Mouse (Mus musculus) MEL (cell line): Measurements from ENCODE around the gene Elavl4. TPM values are rescaled to one million over a fixed set of nuclear protein-coding genes. Genes with fewer than 3 reads are reported as not detected.

Experiments
- DNase-seq: peaks from one replicate; pipeline ENCODE4 v3.0.0; 2011; ENCODE audit warnings: low read depth, low spot score
- H3K27ac ChIP-seq: 2 replicates; pipeline ENCODE4 v1.5.1; 2012; ENCODE audit warnings: low read depth, mild to moderate bottlenecking, control low read depth, low read length, moderate library complexity; ENCODE audit not compliant: control insufficient read depth
- H3K27me3 ChIP-seq, 2 experiments: fragments of 150-350 bp in 1 of 2; sonication (generic) in 1 of 2; 2 replicates each; pipeline ENCODE4 v1.6.1; 2012; ENCODE audit warnings: low read length in 2 of 2, mild to moderate bottlenecking in 2 of 2, improper control_type of control experiment in 1 of 2, moderate library complexity in 1 of 2; ENCODE audit not compliant: insufficient read depth in 2 of 2, control insufficient read depth in 1 of 2
- H3K36me3 ChIP-seq, 2 experiments: 2 replicates each; pipeline ENCODE4 v1.6.1; 2012 to 2014; ENCODE audit warnings: low read length in 2 of 2, improper control_type of control experiment in 1 of 2, inconsistent platforms in 1 of 2, mild to moderate bottlenecking in 1 of 2; ENCODE audit not compliant: insufficient read depth in 2 of 2, control insufficient read depth in 1 of 2
- H3K4me1 ChIP-seq, 2 experiments: fragments of 150-350 bp in 1 of 2; sonication (generic) in 1 of 2; 2 replicates each; pipeline ENCODE4 v1.6.1; 2012; ENCODE audit warnings: low read length in 2 of 2, improper control_type of control experiment in 1 of 2, mild to moderate bottlenecking in 1 of 2; ENCODE audit not compliant: insufficient read depth in 2 of 2, control insufficient read depth in 1 of 2
- H3K4me3 ChIP-seq, 2 experiments: fragments of 150-350 bp in 1 of 2; sonication (generic) in 1 of 2; 2 replicates each; pipeline ENCODE4 v1.5.1; 2012; ENCODE audit warnings: low read depth in 2 of 2, low read length in 2 of 2, mild to moderate bottlenecking in 2 of 2, moderate library complexity in 2 of 2, control low read depth in 1 of 2, improper control_type of control experiment in 1 of 2; ENCODE audit not compliant: control insufficient read depth in 1 of 2, insufficient read depth in 1 of 2
- H3K79me2 ChIP-seq: 2 replicates; pipeline ENCODE4 v1.6.1; 2012; ENCODE audit warnings: mild to moderate bottlenecking, low read length, moderate library complexity; ENCODE audit not compliant: control insufficient read depth, poor library complexity, insufficient read depth
- H3K9ac ChIP-seq: 2 replicates; pipeline ENCODE4 v1.6.1; 2012; ENCODE audit warnings: low read depth, mild to moderate bottlenecking, control low read depth, low read length, moderate library complexity; ENCODE audit not compliant: control insufficient read depth, poor library complexity, severe bottlenecking
- H3K9me3 ChIP-seq: fragments of 150-350 bp; sonication (generic); replicated peaks from 2 replicates; pipeline ENCODE4 v1.6.1; 2012; ENCODE audit warnings: mild to moderate bottlenecking, low read length, improper control_type of control experiment, moderate library complexity; ENCODE audit not compliant: insufficient read depth
- BHLHE40 ChIP-seq: IDR thresholded peaks from 2 replicates; pipeline ENCODE4 v1.6.1; 2012; ENCODE audit warnings: low read depth, mild to moderate bottlenecking, inconsistent platforms, low read length, improper control_type of control experiment, borderline replicate concordance
- CHD1 ChIP-seq: IDR thresholded peaks from 2 replicates; pipeline ENCODE4 v1.6.1; 2012; ENCODE audit warnings: low read depth, mild to moderate bottlenecking, inconsistent platforms, low read length, improper control_type of control experiment
- CHD2 ChIP-seq: IDR thresholded peaks from 2 replicates; pipeline ENCODE4 v1.6.1; 2011; ENCODE audit warnings: low read length, improper control_type of control experiment
- E2F4 ChIP-seq: IDR thresholded peaks from 2 replicates; pipeline ENCODE4 v1.6.1; 2011; ENCODE audit warnings: low read depth, low read length, improper control_type of control experiment, borderline replicate concordance
- ELF1 ChIP-seq: IDR thresholded peaks from 2 replicates; pipeline ENCODE4 v1.6.1; 2014; ENCODE audit warnings: low read depth, mild to moderate bottlenecking, inconsistent platforms, low read length, improper control_type of control experiment, moderate library complexity
- GATA1 ChIP-seq: IDR thresholded peaks from 2 replicates; pipeline ENCODE4 v1.6.1; 2011; ENCODE audit warnings: low read depth, low read length, improper control_type of control experiment
- HCFC1 ChIP-seq: IDR thresholded peaks from 2 replicates; pipeline ENCODE4 v1.6.1; 2012; ENCODE audit warnings: low read depth, mild to moderate bottlenecking, inconsistent platforms, low read length, improper control_type of control experiment, moderate library complexity
- KAT2A ChIP-seq: conservative IDR thresholded peaks from 2 replicates; pipeline ENCODE4 v1.6.1; 2012; ENCODE audit warnings: low read depth, low read length, improper control_type of control experiment, inconsistent platforms
- MAFK ChIP-seq: IDR thresholded peaks from 2 replicates; pipeline ENCODE4 v1.6.1; 2011; ENCODE audit warnings: low read depth, mild to moderate bottlenecking, low read length, improper control_type of control experiment, borderline replicate concordance
- MAX ChIP-seq: IDR thresholded peaks from 2 replicates; pipeline ENCODE4 v1.6.1; 2011; ENCODE audit warnings: low read length, improper control_type of control experiment
- MXI1 ChIP-seq: IDR thresholded peaks from 2 replicates; pipeline ENCODE4 v1.6.1; 2011; ENCODE audit warnings: mild to moderate bottlenecking, low read depth, low read length, improper control_type of control experiment
- MYB ChIP-seq: IDR thresholded peaks from 2 replicates; pipeline ENCODE4 v1.6.1; 2011; ENCODE audit warnings: mild to moderate bottlenecking, low read depth, low read length, improper control_type of control experiment
- MYC ChIP-seq: IDR thresholded peaks from 2 replicates; pipeline ENCODE4 v1.6.1; 2011; ENCODE audit warnings: low read depth, mild to moderate bottlenecking, low read length, improper control_type of control experiment, moderate library complexity
- POLR2A ChIP-seq, 2 experiments: IDR thresholded peaks; 2 replicates each; pipeline ENCODE4 v1.6.1; 2011 to 2012; ENCODE audit warnings: low read length in 2 of 2, mild to moderate bottlenecking in 2 of 2, control low read depth in 1 of 2, improper control_type of control experiment in 1 of 2, low read depth in 1 of 2, moderate library complexity in 1 of 2; ENCODE audit not compliant: control insufficient read depth in 1 of 2, insufficient read depth in 1 of 2, poor library complexity in 1 of 2
- POLR2AphosphoS2 ChIP-seq: IDR thresholded peaks from 2 replicates; pipeline ENCODE4 v1.6.1; 2011; ENCODE audit warnings: low read length, improper control_type of control experiment
- RAD21 ChIP-seq: IDR thresholded peaks from 2 replicates; pipeline ENCODE4 v1.6.1; 2011; ENCODE audit warnings: mild to moderate bottlenecking, low read depth, low read length, improper control_type of control experiment
- RCOR1 ChIP-seq: IDR thresholded peaks from 2 replicates; pipeline ENCODE4 v1.6.1; 2012; ENCODE audit warnings: low read depth, mild to moderate bottlenecking, inconsistent platforms, low read length, improper control_type of control experiment
- SMC3 ChIP-seq: IDR thresholded peaks from 2 replicates; pipeline ENCODE4 v1.6.1; 2011; ENCODE audit warnings: low read depth, low read length, improper control_type of control experiment
- TAL1 ChIP-seq: IDR thresholded peaks from 2 replicates; pipeline ENCODE4 v1.6.1; 2012; ENCODE audit warnings: mild to moderate bottlenecking, inconsistent platforms, low read length, moderate library complexity, mixed read lengths
- TCF12 ChIP-seq: IDR thresholded peaks from 2 replicates; pipeline ENCODE4 v1.6.1; 2014; ENCODE audit warnings: low read depth, mild to moderate bottlenecking, inconsistent platforms, low read length, improper control_type of control experiment, moderate library complexity
- USF1 ChIP-seq: IDR thresholded peaks from 2 replicates; pipeline ENCODE4 v1.6.1; 2014; ENCODE audit warnings: low read depth, mild to moderate bottlenecking, inconsistent platforms, low read length, improper control_type of control experiment, moderate library complexity
- ZC3H11A ChIP-seq: IDR thresholded peaks from 2 replicates; pipeline ENCODE4 v1.6.1; 2012; ENCODE audit warnings: low read depth, mild to moderate bottlenecking, inconsistent platforms, low read length, improper control_type of control experiment
- ZMIZ1 ChIP-seq: IDR thresholded peaks from 2 replicates; pipeline ENCODE4 v1.6.1; 2012; ENCODE audit warnings: low read depth, mild to moderate bottlenecking, inconsistent platforms, low read length, improper control_type of control experiment, moderate library complexity
- ZNF384 ChIP-seq: IDR thresholded peaks from 2 replicates; pipeline ENCODE4 v1.6.1; 2012; ENCODE audit warnings: low read depth, mild to moderate bottlenecking, inconsistent platforms, low read length, improper control_type of control experiment
- polyA plus RNA-seq, 2 experiments: library from polyadenylated mRNA; stranded (reverse) in 1 of 2; unstranded in 1 of 2; fragments of >175 nt in 1 of 2; fragments of >200 nt in 1 of 2; gene quantifications; 2 replicates each; pipeline versions ENCODE4 v1.2.1 to v1.2.4; 2012; ENCODE audit warnings: low replicate concordance in 2 of 2, low read depth in 1 of 2; ENCODE audit not compliant: insufficient read length in 2 of 2, insufficient read depth in 1 of 2, missing spikeins in 1 of 2
- total RNA-seq: library from RNA; depleted of rRNA; stranded (reverse); fragments of 300-350 nt; gene quantifications from 2 replicates; pipeline ENCODE4 v1.2.3, GENCODE M21; 2012

Gene Elavl4
- total and polyA plus RNA-seq, 3 experiments: not detected

DNA sequence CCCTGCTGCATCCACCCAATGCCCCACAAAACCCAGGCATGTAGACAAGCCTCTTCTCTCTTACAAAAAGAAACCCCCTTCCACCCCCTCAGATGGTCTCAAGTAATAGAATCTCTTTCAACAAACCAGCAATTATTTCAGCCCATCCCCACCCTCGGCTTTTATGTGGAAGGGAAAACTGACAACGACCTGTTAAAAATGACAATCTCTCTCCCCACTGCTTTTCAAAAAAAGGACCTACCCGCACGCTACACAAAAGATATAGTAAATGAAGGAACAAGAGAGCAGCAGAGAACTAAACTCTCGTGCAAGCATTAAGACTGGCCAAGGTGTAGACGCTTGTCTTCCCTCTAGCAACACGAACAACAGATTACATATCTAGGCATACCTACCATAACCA is 64.9 kb downstream of the Elavl4 start:
- DNase-seq: no peak
- no peaks in the 10 kb centered on the region for H3K36me3 ChIP-seq
- H3K4me3 ChIP-seq: no peak overlapping the region
- H3K27me3 ChIP-seq: no peaks in the 10 kb centered on the region
- no peaks in the 10 kb centered on the region for H3K79me2 ChIP-seq
- H3K9me3 ChIP-seq: no peaks in the 10 kb centered on the region
- no peak overlapping the region for H3K27ac ChIP-seq
- TF ChIP-seq BHLHE40 (no peak), POLR2AphosphoS2 (no peak), CHD1 (no peak), GATA1 (no peak)
- no peaks in the 10 kb centered on the region for H3K4me1 ChIP-seq
- no peak overlapping the region for H3K9ac ChIP-seq

DNA sequence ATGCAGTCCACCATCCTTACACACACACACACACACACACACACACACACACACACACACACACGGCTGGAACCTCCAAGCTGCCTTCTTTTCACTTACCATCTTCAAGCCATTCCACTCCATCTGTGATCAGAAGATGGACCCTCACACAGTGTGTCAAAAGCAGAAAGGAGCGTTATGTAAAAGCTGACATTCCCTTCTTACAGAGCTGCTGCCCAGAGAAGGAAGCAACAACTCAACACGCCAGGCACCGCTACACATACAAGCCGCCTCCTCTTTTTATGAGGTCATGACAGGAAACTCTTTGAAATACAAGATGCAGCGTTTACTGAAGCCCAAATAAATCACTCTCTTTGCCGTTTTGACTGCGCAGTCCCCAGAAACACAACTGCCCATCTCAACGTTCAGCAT is 65.3 kb downstream of the Elavl4 start:
- Histone ChIP-seq H3K36me3 (no peaks in the 10 kb centered on the region), H3K9ac (no peak overlapping the region), H3K4me1 (no peaks in the 10 kb centered on the region), H3K9me3 (no peaks in the 10 kb centered on the region), H3K27me3 (no peaks in the 10 kb centered on the region), H3K27ac (no peak overlapping the region), H3K79me2 (no peaks in the 10 kb centered on the region), H3K4me3 (no peak overlapping the region)
- no peak for DNase-seq
- TF ChIP-seq USF1 (no peak), RAD21 (no peak), CHD2 (no peak), ELF1 (no peak), KAT2A (no peak), ZC3H11A (no peak), CHD1 (no peak), ZMIZ1 (no peak), POLR2A (IDR thresholded peaks at IDR 0.05; ENCODE audit: control insufficient read depth in 1 of 2, insufficient read depth in 1 of 2, low read depth in 1 of 2, low read length in 2 of 2, poor library complexity in 1 of 2) (no peak)

DNA sequence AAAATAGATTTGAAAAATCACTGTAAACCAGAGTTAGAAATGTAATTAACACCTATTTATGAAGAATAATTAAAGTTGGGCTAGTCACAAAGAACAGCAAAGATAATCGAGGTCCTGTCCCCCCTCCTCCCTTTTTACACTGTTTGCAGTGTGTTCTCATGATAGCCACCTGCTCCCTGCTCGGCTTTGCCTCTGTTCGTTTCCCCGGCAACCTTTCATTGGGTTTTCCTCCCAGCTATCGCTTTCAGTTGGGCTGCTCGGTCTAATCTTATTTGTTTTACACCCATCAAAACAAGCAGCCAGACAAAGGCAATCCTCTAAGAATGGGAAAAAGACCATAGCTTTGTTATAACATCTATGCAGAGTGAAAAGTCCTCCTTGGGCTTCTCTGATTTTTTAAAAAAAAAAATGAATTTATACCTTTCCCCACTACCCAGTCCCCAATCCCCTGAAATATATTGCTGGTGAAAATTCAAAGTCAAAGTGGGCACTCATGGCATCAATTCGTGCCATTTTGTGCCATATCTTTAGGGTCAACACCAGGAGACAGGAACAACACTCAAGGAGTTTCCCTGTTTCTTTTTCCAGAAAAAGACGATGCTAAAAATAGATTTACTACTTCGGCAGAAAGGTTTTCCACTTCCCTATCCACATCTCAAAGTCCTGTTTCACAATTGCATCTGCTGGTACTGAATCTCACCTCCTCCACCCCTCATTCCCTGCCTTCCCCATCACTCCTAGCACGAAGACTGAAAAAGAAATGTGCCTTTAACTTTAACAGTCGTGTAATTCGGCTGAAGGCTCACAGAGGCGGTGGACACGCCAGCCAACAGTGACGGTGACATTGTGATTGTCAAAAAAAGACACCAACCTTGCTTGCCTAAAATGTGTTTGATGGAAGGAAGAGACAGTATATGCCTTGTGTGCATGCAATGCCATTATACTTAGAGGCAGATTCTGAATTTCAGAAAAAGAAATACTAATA is 66.1 kb downstream of the Elavl4 start:
- H3K4me3 ChIP-seq: no peak overlapping the region

More for the DNA sequence above, 66.1 kb downstream of the Elavl4 start:
- H3K4me1 ChIP-seq: no peaks in the 10 kb centered on the region
- H3K27me3 ChIP-seq: no peaks in the 10 kb centered on the region
- no peaks in the 10 kb centered on the region for H3K9me3 ChIP-seq
- DNase-seq: no peak
- H3K9ac ChIP-seq: no peak overlapping the region
- no peaks in the 10 kb centered on the region for H3K36me3 ChIP-seq
- no peak for TF ChIP-seq SMC3
- no peak for TF ChIP-seq MXI1
- no peak for TF ChIP-seq MAX
- TF ChIP-seq ELF1: no peak
- no peak for TF ChIP-seq POLR2AphosphoS2
- no peak for TF ChIP-seq MAFK
- TF ChIP-seq KAT2A: no peak
- TF ChIP-seq MYB: no peak
- no peak for TF ChIP-seq CHD2
- TF ChIP-seq HCFC1: no peak
- no peak for TF ChIP-seq RCOR1
- TF ChIP-seq E2F4: no peak
- TF ChIP-seq ZNF384: no peak
- no peak for TF ChIP-seq USF1
- TF ChIP-seq MYC: no peak
- no peak for TF ChIP-seq TAL1
- no peak for TF ChIP-seq TCF12
- H3K27ac ChIP-seq: no peak overlapping the region
- no peaks in the 10 kb centered on the region for H3K79me2 ChIP-seq
